Mouse (Mus musculus): ENCODE measurements around the gene Olr1. TPM values are rescaled to one million over a fixed set of nuclear protein-coding genes. Genes with fewer than 3 reads are reported as not detected.
"Not testable (repeated sequence)": the region's sequence is repeated elsewhere in the genome, so short reads cannot be mapped to it uniquely, and the experiment has no call there.

Olr1 gene
- polyA plus RNA-seq, 1 experiment from 2014 or later = 0.32 TPM

- H3K27ac ChIP-seq = no peak overlapping the region
- H3K36me3 ChIP-seq (ENCODE audit: inconsistent target) = no peaks in the 10 kb centered on the region
- 100% methylated on average over 2 of the region's 2 CpGs for WGBS (ENCODE audit: missing documents)
- no peak overlapping the region for H3K4me3 ChIP-seq (ENCODE audit: inconsistent target)
- no peaks in the 10 kb centered on the region for H3K79me2 ChIP-seq (ENCODE audit: inconsistent target)
These were observed 20.5 kb upstream of the Olr1 start for GRCm38 (mm10) chr6:129527416-129527815.

GRCm38 (mm10) chr6:129526069-129526468, 19.1 kb upstream of the Olr1 start:
- Histone ChIP-seq H3K36me3 (ENCODE audit: inconsistent target) (no peaks in the 10 kb centered on the region), H3K4me3 (ENCODE audit: inconsistent target) (no peak overlapping the region), H3K79me2 (ENCODE audit: inconsistent target) (no peaks in the 10 kb centered on the region), H3K27ac (no peak overlapping the region)

- 50% methylated on average over 2 of the region's 2 CpGs for WGBS (ENCODE audit: missing documents)
- H3K36me3 ChIP-seq (ENCODE audit: inconsistent target) = no peaks in the 10 kb centered on the region
- H3K4me3 ChIP-seq (ENCODE audit: inconsistent target) = no peak overlapping the region
- H3K79me2 ChIP-seq (ENCODE audit: inconsistent target) = no peaks in the 10 kb centered on the region
- no peak overlapping the region for H3K27ac ChIP-seq
These were observed 10.9 kb upstream of the Olr1 start for GRCm38 (mm10) chr6:129517752-129518408.

- H3K4me3 ChIP-seq (ENCODE audit: inconsistent target) = no peak overlapping the region
- H3K27ac ChIP-seq = no peak overlapping the region
- WGBS (ENCODE audit: missing documents) = 68% methylated on average over 10 of the region's 10 CpGs
- no peaks in the 10 kb centered on the region for H3K79me2 ChIP-seq (ENCODE audit: inconsistent target)
- H3K36me3 ChIP-seq (ENCODE audit: inconsistent target) = no peaks in the 10 kb centered on the region
These were observed 9.4 kb upstream of the Olr1 start for GRCm38 (mm10) chr6:129516388-129516787.

GRCm38 (mm10) chr6:129515068-129515467, 8.1 kb upstream of the Olr1 start:
- Histone ChIP-seq H3K27ac (no peak overlapping the region), H3K79me2 (ENCODE audit: inconsistent target) (no peaks in the 10 kb centered on the region), H3K36me3 (ENCODE audit: inconsistent target) (no peaks in the 10 kb centered on the region), H3K4me3 (ENCODE audit: inconsistent target) (no peak overlapping the region)
- WGBS (ENCODE audit: missing documents) = 23% methylated on average over 3 of the region's 3 CpGs

- H3K27ac ChIP-seq = no peak overlapping the region
- H3K36me3 ChIP-seq (ENCODE audit: inconsistent target) = no peaks in the 10 kb centered on the region
- H3K79me2 ChIP-seq (ENCODE audit: inconsistent target) = no peaks in the 10 kb centered on the region
- 50% methylated on average over 1 of the region's 2 CpGs for WGBS (ENCODE audit: missing documents)
- H3K4me3 ChIP-seq (ENCODE audit: inconsistent target) = no peak overlapping the region
These were observed 7.4 kb upstream of the Olr1 start for GRCm38 (mm10) chr6:129514376-129514775.

GRCm38 (mm10) chr6:129513409-129513808, 6.4 kb upstream of the Olr1 start:
- H3K27ac ChIP-seq = no peak overlapping the region
- no peak overlapping the region for H3K4me3 ChIP-seq (ENCODE audit: inconsistent target)
- 100% methylated on average over 1 of the region's 1 CpGs for whole genome bisulfite sequencing (ENCODE audit: missing documents)
- H3K79me2 ChIP-seq (ENCODE audit: inconsistent target) = no peaks in the 10 kb centered on the region
- no peaks in the 10 kb centered on the region for H3K36me3 ChIP-seq (ENCODE audit: inconsistent target)

GRCm38 (mm10) chr6:129512868-129513267, 5.9 kb upstream of the Olr1 start:
- no peaks in the 10 kb centered on the region for H3K79me2 ChIP-seq (ENCODE audit: inconsistent target)
- no peak overlapping the region for H3K27ac ChIP-seq
- H3K36me3 ChIP-seq (ENCODE audit: inconsistent target) = no peaks in the 10 kb centered on the region
- no peak overlapping the region for H3K4me3 ChIP-seq (ENCODE audit: inconsistent target)
- WGBS (ENCODE audit: missing documents) = 69% methylated on average over 8 of the region's 8 CpGs

- Histone ChIP-seq H3K4me3 (ENCODE audit: inconsistent target) (no peak within 1 kb of the TSS), H3K36me3 (ENCODE audit: inconsistent target) (no peaks in the 10 kb centered on the region), H3K27ac (no peak within 1 kb of the TSS), H3K79me2 (ENCODE audit: inconsistent target) (no peaks in the 10 kb centered on the region)
- 65% methylated on average over 3 of the region's 3 CpGs for WGBS (ENCODE audit: missing documents)
These were observed 5.4 kb upstream of the Olr1 start, which contains the start of gene Tmem52b for GRCm38 (mm10) chr6:129512367-129512766. Gene Tmem52b (plus strand): TSS chr6:129512555.

GRCm38 (mm10) chr6:129510120-129510911, 3.4 kb upstream of the Olr1 start:
- Histone ChIP-seq H3K36me3 (ENCODE audit: inconsistent target) (no peaks in the 10 kb centered on the region), H3K79me2 (ENCODE audit: inconsistent target) (no peaks in the 10 kb centered on the region), H3K27ac (no peak overlapping the region), H3K4me3 (ENCODE audit: inconsistent target) (no peak overlapping the region)
- 88% methylated on average over 6 of the region's 6 CpGs for WGBS (ENCODE audit: missing documents)

GRCm38 (mm10) chr6:129503471-129503870, 3.5 kb downstream of the Olr1 start:
- no peak overlapping the region for H3K4me3 ChIP-seq (ENCODE audit: inconsistent target)
- WGBS (ENCODE audit: missing documents) = 86% methylated on average over 2 of the region's 2 CpGs
- H3K27ac ChIP-seq = no peak overlapping the region
- no peaks in the 10 kb centered on the region for H3K36me3 ChIP-seq (ENCODE audit: inconsistent target)
- no peaks in the 10 kb centered on the region for H3K79me2 ChIP-seq (ENCODE audit: inconsistent target)

- H3K27ac ChIP-seq; H3K79me2 ChIP-seq (ENCODE audit: inconsistent target); H3K4me3 ChIP-seq (ENCODE audit: inconsistent target); H3K36me3 ChIP-seq (ENCODE audit: inconsistent target): not testable (repeated sequence)
- WGBS (ENCODE audit: missing documents) = 55% methylated on average over 1 of the region's 1 CpGs
These were observed 7.4 kb downstream of the Olr1 start for GRCm38 (mm10) chr6:129499516-129499915.

GRCm38 (mm10) chr6:129497345-129498218, 9.4 kb downstream of the Olr1 start:
- Histone ChIP-seq H3K27ac (no peak overlapping the region), H3K4me3 (ENCODE audit: inconsistent target) (no peak overlapping the region), H3K79me2 (ENCODE audit: inconsistent target) (no peaks in the 10 kb centered on the region), H3K36me3 (ENCODE audit: inconsistent target) (no peaks in the 10 kb centered on the region)
- WGBS (ENCODE audit: missing documents) = 95% methylated on average over 2 of the region's 3 CpGs

GRCm38 (mm10) chr6:129494924-129495323, 12.0 kb downstream of the Olr1 start:
- H3K36me3 ChIP-seq (ENCODE audit: inconsistent target) = no peaks in the 10 kb centered on the region
- no peak overlapping the region for H3K27ac ChIP-seq
- H3K79me2 ChIP-seq (ENCODE audit: inconsistent target) = no peaks in the 10 kb centered on the region
- WGBS (ENCODE audit: missing documents) = 4% methylated on average over 4 of the region's 4 CpGs
- no peak overlapping the region for H3K4me3 ChIP-seq (ENCODE audit: inconsistent target)
